Mouse (Mus musculus) retina, adult 2 months (tissue): ENCODE data around the gene Dph1.

ENCODE experiments used
- DNase-seq: peaks from one replicate; pipeline ENCODE4 v3.0.0-alpha.2; 2012; ENCODE audit warnings: low read depth, low spot score

The Dph1 gene

GRCm38 (mm10) chr11:75133951-75134350, 57.1 kb downstream of the Dph1 start:
- DNase-seq = no peak

- no peak for DNase-seq
Observed at GRCm38 (mm10) chr11:75133391-75133790, 57.6 kb downstream of the Dph1 start.

- DNase-seq = no peak
Observed at GRCm38 (mm10) chr11:75132278-75132677, 58.8 kb downstream of the Dph1 start.

- no peak for DNase-seq
Observed at GRCm38 (mm10) chr11:75131300-75131699, 59.7 kb downstream of the Dph1 start.

GRCm38 (mm10) chr11:75129481-75129880, 61.6 kb downstream of the Dph1 start:
- no peak for DNase-seq
